ENCODE assay signal across 22 mouse cellular contexts in the genomic region with DNA sequence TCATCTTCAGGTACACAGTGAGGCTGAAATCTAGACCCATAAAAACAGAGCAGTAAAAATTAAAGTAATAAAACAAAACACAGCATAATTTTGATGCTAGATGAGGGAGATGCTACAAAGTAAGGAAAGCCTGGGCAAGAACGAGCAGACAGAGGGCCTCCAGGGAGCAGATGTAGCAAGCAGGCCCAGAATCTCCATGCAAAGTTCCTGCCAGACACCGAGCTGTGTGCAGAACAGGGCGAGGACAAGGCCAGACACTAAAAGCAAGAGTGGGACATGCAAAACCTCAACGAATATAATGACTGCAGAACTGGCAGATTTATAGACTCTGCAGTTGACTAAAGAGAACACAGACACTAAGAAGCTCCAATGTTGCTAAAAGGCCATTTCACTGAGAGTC. TPM values are rescaled to one million over a fixed set of nuclear protein-coding genes. Genes with fewer than 3 reads are reported as not detected.
DNase-seq lines count a peak whose midpoint lies in the region; ATAC-seq and TF ChIP-seq lines count a peak whose summit lies in the region.
"Had no signal": no experiment of that assay in that cellular context is flagged by ENCODE, and none has a peak within 500 bp of the region (broad histone marks: within the 10 kb centered on the region; RNA-seq: fewer than 3 reads in every experiment).

No protein-coding gene starts in this region.

- H3K27me3 ChIP-seq in midbrain, postnatal 0 days (ENCODE audit: insufficient read depth, low read length), result no peaks in the 10 kb centered on the region
- no peaks in the 10 kb centered on the region for H3K27me3 ChIP-seq in midbrain, embryonic 14.5 days (ENCODE audit: control insufficient read depth, insufficient read depth, low read length)
- H3K27me3 ChIP-seq in embryonic facial prominence, embryonic 10.5 days (replicated peaks; ENCODE audit: low read depth, poor library complexity, severe bottlenecking), result no peaks in the 10 kb centered on the region
- H3K27me3 ChIP-seq: embryonic facial prominence, embryonic 13.5 days; forebrain, embryonic 13.5 days; heart, embryonic 13.5 days; hindbrain, embryonic 15.5 days had no signal

- H3K4me2 ChIP-seq in midbrain, postnatal 0 days (ENCODE audit: low read depth, low read length, poor library complexity, severe bottlenecking), result no peak overlapping the region
- H3K4me2 ChIP-seq in midbrain, embryonic 14.5 days (ENCODE audit: low read length), result no peak overlapping the region
- H3K4me2 ChIP-seq: embryonic facial prominence, embryonic 13.5 days; forebrain, embryonic 13.5 days; heart, embryonic 13.5 days; hindbrain, embryonic 15.5 days had no signal

- peak; percentile 45 for DNase-seq in adrenal gland, adult 2 months
- DNase-seq in adrenal gland, adult 8-10 months, result no peak
- no peak for DNase-seq in gastrocnemius, adult 2 months
- no peak for DNase-seq in gastrocnemius, adult 18-20 months (ENCODE audit: low spot score)
- DNase-seq in midbrain, postnatal 0 days (ENCODE audit: low spot score), result no peak
- no peak for DNase-seq in midbrain, embryonic 14.5 days
- DNase-seq in embryonic facial prominence, embryonic 10.5 days (ENCODE audit: low spot score), result no peak
- DNase-seq: B cell, adult 2 months; cerebellum, adult 11-12 months; cerebellum, adult 9-10 months; cerebellum, postnatal 25 days; forebrain, postnatal 0 days; heart, adult 11 months; heart, postnatal 36 days; kidney, adult 2 months had no signal

- 0 out of 2 replicates have a peak overlapping the region, but pooled peaks have one; percentile 28 for H3K27ac ChIP-seq in gastrocnemius, adult 2 months
- H3K27ac ChIP-seq in midbrain, postnatal 0 days (ENCODE audit: low read depth, low read length), result 0 out of 2 replicates have a peak overlapping the region, but pooled peaks have one; percentile 12
- H3K27ac ChIP-seq in midbrain, embryonic 14.5 days (replicated peaks; ENCODE audit: low read depth, low read length), result no peak overlapping the region
- H3K27ac ChIP-seq in embryonic facial prominence, embryonic 10.5 days (replicated peaks), result no peak overlapping the region
- H3K27ac ChIP-seq: embryonic facial prominence, embryonic 13.5 days; forebrain, embryonic 13.5 days; heart, embryonic 13.5 days; hindbrain, embryonic 15.5 days had no signal

- no peaks in the 10 kb centered on the region for H3K9me3 ChIP-seq in midbrain, postnatal 0 days (ENCODE audit: low read length)
- no peaks in the 10 kb centered on the region for H3K9me3 ChIP-seq in midbrain, embryonic 14.5 days (ENCODE audit: control insufficient read depth, low read length)
- no peaks in the 10 kb centered on the region for H3K9me3 ChIP-seq in embryonic facial prominence, embryonic 10.5 days
- H3K9me3 ChIP-seq: embryonic facial prominence, embryonic 13.5 days; forebrain, embryonic 13.5 days; G1E; heart, embryonic 13.5 days; hindbrain, embryonic 15.5 days had no signal

- intact Hi-C loops in gastrocnemius, adult 2 months (cut with DNase I), result no loop called here

- WGBS in midbrain, postnatal 0 days, result 86% methylated on average over 4 of the region's 4 CpGs
- 90% methylated on average over 4 of the region's 4 CpGs for WGBS in midbrain, embryonic 14.5 days
- WGBS in embryonic facial prominence, embryonic 10.5 days, result 95% methylated on average over 4 of the region's 4 CpGs

- no peak for ATAC-seq in midbrain, postnatal 0 days (ENCODE audit: low FRiP score)
- no peak for ATAC-seq in midbrain, embryonic 14.5 days (ENCODE audit: low FRiP score, low TSS enrichment)
- ATAC-seq: CD4-positive, CD25-positive, alpha-beta regulatory T cell, adult 4 months; forebrain, embryonic 13.5 days; forebrain, postnatal 0 days; intestine, embryonic 16.5 days had no signal

- no peak for TF ChIP-seq CTCF in gastrocnemius, adult 2 months (IDR thresholded peaks at IDR 0.05)
- TF ChIP-seq CTCF in midbrain, postnatal 0 days (IDR thresholded peaks at IDR 0.05), result no peak

- no peak overlapping the region for H3K4me3 ChIP-seq in gastrocnemius, adult 2 months
- no peak overlapping the region for H3K4me3 ChIP-seq in midbrain, postnatal 0 days (ENCODE audit: low read depth, low read length)
- H3K4me3 ChIP-seq in midbrain, embryonic 14.5 days (replicated peaks; ENCODE audit: low read depth, low read length), result no peak overlapping the region
- H3K4me3 ChIP-seq in embryonic facial prominence, embryonic 10.5 days, result no peak overlapping the region
- H3K4me3 ChIP-seq: embryonic facial prominence, embryonic 13.5 days; forebrain, embryonic 13.5 days; heart, embryonic 13.5 days; hindbrain, embryonic 15.5 days had no signal

- H3K4me1 ChIP-seq in midbrain, postnatal 0 days (ENCODE audit: insufficient read depth, low read length), result no peaks in the 10 kb centered on the region
- H3K4me1 ChIP-seq in midbrain, embryonic 14.5 days (ENCODE audit: control insufficient read depth, insufficient read depth, low read length), result no peaks in the 10 kb centered on the region
- no peaks in the 10 kb centered on the region for H3K4me1 ChIP-seq in embryonic facial prominence, embryonic 10.5 days
- H3K4me1 ChIP-seq: forebrain, embryonic 13.5 days; hindbrain, embryonic 15.5 days had no signal

- H3K9ac ChIP-seq in midbrain, postnatal 0 days (replicated peaks; ENCODE audit: low read length, poor library complexity, severe bottlenecking), result no peak overlapping the region
- H3K9ac ChIP-seq in midbrain, embryonic 14.5 days (replicated peaks; ENCODE audit: low read length), result no peak overlapping the region
- H3K9ac ChIP-seq: embryonic facial prominence, embryonic 13.5 days; forebrain, embryonic 13.5 days; forebrain, postnatal 0 days; heart, embryonic 13.5 days; hindbrain, embryonic 15.5 days had no signal

- H3K36me3 ChIP-seq in midbrain, postnatal 0 days (ENCODE audit: insufficient read depth, low read length), result peaks cover 12% of the 10 kb centered on the region
- peaks cover 59% of the 10 kb centered on the region for H3K36me3 ChIP-seq in midbrain, embryonic 14.5 days (ENCODE audit: control insufficient read depth, insufficient read depth, low read length)
- peaks cover 83% of the 10 kb centered on the region for H3K36me3 ChIP-seq in embryonic facial prominence, embryonic 10.5 days (replicated peaks)

RNA-seq across cellular contexts. Expression of a gene that starts 38.9 kb away (rescaled TPM):
- 100 to 1,000 TPM in 1 of 2 experiments, 10 to 100 TPM in 1; 94.9 to 150 TPM for total RNA-seq in adrenal gland, adult 2 months (2021)
- polyA plus RNA-seq in adrenal gland, adult 2 months (2012; rRNA removed), result 129 and 162 TPM in 2 replicates
- total RNA-seq in adrenal gland, adult 8-10 months (2022), result 100 to 1,000 TPM in 3 of 4 experiments, 10 to 100 TPM in 1; 97.5 to 131 (median 112) TPM
- 10 to 100 TPM; 39.6 to 81.2 TPM for total RNA-seq in gastrocnemius, adult 2 months (2021)
- 10 to 100 TPM; 64.7 to 69.4 TPM for total RNA-seq in gastrocnemius, adult 18-20 months (2021)
- total RNA-seq in midbrain, postnatal 0 days (2014; rRNA removed), result 47.8 and 57.0 TPM in 2 replicates
- polyA plus RNA-seq in midbrain, postnatal 0 days (2015; fragmentation: Nextera tagmentation; extraction: Ambion mirVana), result 40.0 and 43.1 TPM in 2 replicates
- 63.1 and 76.5 TPM in 2 replicates for polyA plus RNA-seq in midbrain, embryonic 14.5 days (2014; fragmentation: Nextera tagmentation; extraction: Ambion mirVana)
- 34.0 and 35.4 TPM in 2 replicates for polyA plus RNA-seq in embryonic facial prominence, embryonic 10.5 days (2016; fragmentation: Nextera tagmentation; extraction: Ambion mirVana)

Comparison
In these comparisons a context has a peak if more than half of its experiments do, and no peak if none do; other contexts are left out.
1. H3K27ac ChIP-seq: peak in gastrocnemius, adult 2 months (single experiment) and midbrain, postnatal 0 days (single experiment); none in midbrain, embryonic 14.5 days (single experiment) and embryonic facial prominence, embryonic 10.5 days (single experiment).